Mouse (Mus musculus) lung, adult 2 months (tissue): Measurements from ENCODE around the gene Pdgfb.

Source experiments
- CTCF ChIP-seq: fragments of 200-500 bp; IDR thresholded peaks from 2 replicates; pipeline ENCODE4 v1.5.1; 2011; ENCODE audit warnings: mild to moderate bottlenecking, low read length, control low read depth; ENCODE audit not compliant: insufficient read depth
- POLR2A ChIP-seq: fragments of 200-500 bp; IDR thresholded peaks from 2 replicates; pipeline ENCODE4 v1.6.1; 2011; ENCODE audit warnings: low read depth, mild to moderate bottlenecking, control low read depth, low read length, borderline replicate concordance; ENCODE audit errors: extremely low read depth

GRCm38 (mm10) chr15:80026689-80027353 is 12.0 kb upstream of the Pdgfb start:
- TF ChIP-seq CTCF = no peak
- TF ChIP-seq POLR2A = no peak
